Mouse (Mus musculus): ENCODE measurements around the gene Helq. TPM values are rescaled to one million over a fixed set of nuclear protein-coding genes. Genes with fewer than 3 reads are reported as not detected.

Helq gene
- polyA plus RNA-seq, 1 experiment from 2014 or later = 6.3 TPM

GRCm38 (mm10) chr5:100844485-100844884 lies 46.1 kb upstream of the Helq start:
- Histone ChIP-seq H3K27ac (replicated peaks) (no peak overlapping the region), H3K9me3 (ENCODE audit: control insufficient read depth, low read length) (no peaks in the 10 kb centered on the region), H3K4me3 (ENCODE audit: low read depth, low read length) (no peak overlapping the region), H3K4me2 (replicated peaks; ENCODE audit: low read depth) (peak overlapping the region; percentile 96; the same call in 1 of the 2 replicates), H3K4me1 (replicated peaks; ENCODE audit: control insufficient read depth, insufficient read depth) (no peaks in the 10 kb centered on the region; the same call in 1 of the 2 replicates), H3K27me3 (ENCODE audit: control insufficient read depth, insufficient read depth, low read length) (no peaks in the 10 kb centered on the region), H3K9ac (ENCODE audit: low read length) (no peak overlapping the region), H3K36me3 (ENCODE audit: control insufficient read depth, insufficient read depth, low read length) (no peaks in the 10 kb centered on the region)
- no peak for ATAC-seq (ENCODE audit: low FRiP score, low TSS enrichment)
- DNase-seq (ENCODE audit: low spot score) = no peak
- TF ChIP-seq CTCF (IDR thresholded peaks at IDR 0.05; ENCODE audit: low read depth) = no peak
- no peak for TF ChIP-seq EP300 (optimal IDR thresholded peaks at IDR 0.05)
- 42% methylated on average over 3 of the region's 3 CpGs for WGBS

GRCm38 (mm10) chr5:100837907-100838306 lies 39.5 kb upstream of the Helq start:
- H3K36me3 ChIP-seq (ENCODE audit: control insufficient read depth, insufficient read depth, low read length) = no peaks in the 10 kb centered on the region
- DNase-seq (ENCODE audit: low spot score) (no peak), ATAC-seq (ENCODE audit: low FRiP score, low TSS enrichment) (no peak; the same call in 1 of the 2 replicates)
- TF ChIP-seq EP300 (optimal IDR thresholded peaks at IDR 0.05) (no peak), CTCF (IDR thresholded peaks at IDR 0.05; ENCODE audit: low read depth) (no peak)
- no peaks in the 10 kb centered on the region for H3K4me1 ChIP-seq (replicated peaks; ENCODE audit: control insufficient read depth, insufficient read depth)
- H3K4me3 ChIP-seq (ENCODE audit: low read depth, low read length) = no peak overlapping the region
- 61% methylated on average over 7 of the region's 7 CpGs for WGBS
- no peaks in the 10 kb centered on the region for H3K27me3 ChIP-seq (ENCODE audit: control insufficient read depth, insufficient read depth, low read length)
- no peak overlapping the region for H3K4me2 ChIP-seq (replicated peaks; ENCODE audit: low read depth)
- H3K9me3 ChIP-seq (ENCODE audit: control insufficient read depth, low read length) = no peaks in the 10 kb centered on the region
- H3K9ac ChIP-seq (ENCODE audit: low read length) = no peak overlapping the region
- H3K27ac ChIP-seq (replicated peaks) = no peak overlapping the region

GRCm38 (mm10) chr5:100835862-100836538 lies 37.6 kb upstream of the Helq start:
- no peaks in the 10 kb centered on the region for H3K9me3 ChIP-seq (ENCODE audit: control insufficient read depth, low read length)
- no peak for ATAC-seq (ENCODE audit: low FRiP score, low TSS enrichment)
- peak overlapping the region; percentile 24; the same call in 1 of the 2 replicates for H3K27ac ChIP-seq (replicated peaks)
- no peak overlapping the region for H3K4me2 ChIP-seq (replicated peaks; ENCODE audit: low read depth)
- no peaks in the 10 kb centered on the region for H3K4me1 ChIP-seq (replicated peaks; ENCODE audit: control insufficient read depth, insufficient read depth)
- no peak for DNase-seq (ENCODE audit: low spot score)
- TF ChIP-seq EP300 (optimal IDR thresholded peaks at IDR 0.05) = no peak
- no peaks in the 10 kb centered on the region for H3K36me3 ChIP-seq (ENCODE audit: control insufficient read depth, insufficient read depth, low read length)
- WGBS = 25% methylated on average over 9 of the region's 9 CpGs
- no peak overlapping the region for H3K4me3 ChIP-seq (ENCODE audit: low read depth, low read length)
- no peak overlapping the region for H3K9ac ChIP-seq (ENCODE audit: low read length)
- no peaks in the 10 kb centered on the region for H3K27me3 ChIP-seq (ENCODE audit: control insufficient read depth, insufficient read depth, low read length)

GRCm38 (mm10) chr5:100833841-100834240 lies 35.4 kb upstream of the Helq start:
- ATAC-seq (ENCODE audit: low FRiP score, low TSS enrichment) (peak; percentile 63), DNase-seq (ENCODE audit: low spot score) (no peak)
- H3K4me3 ChIP-seq (ENCODE audit: low read depth, low read length) = no peak overlapping the region
- no peak for TF ChIP-seq CTCF (IDR thresholded peaks at IDR 0.05; ENCODE audit: low read depth)
- no peak for TF ChIP-seq EP300 (optimal IDR thresholded peaks at IDR 0.05)
- H3K36me3 ChIP-seq (ENCODE audit: control insufficient read depth, insufficient read depth, low read length) = no peaks in the 10 kb centered on the region
- H3K27me3 ChIP-seq (ENCODE audit: control insufficient read depth, insufficient read depth, low read length) = no peaks in the 10 kb centered on the region
- H3K4me2 ChIP-seq (replicated peaks; ENCODE audit: low read depth) = no peak overlapping the region
- H3K27ac ChIP-seq (replicated peaks) = no peak overlapping the region
- 72% methylated on average over 2 of the region's 2 CpGs for WGBS
- no peak overlapping the region for H3K9ac ChIP-seq (ENCODE audit: low read length)
- no peaks in the 10 kb centered on the region for H3K9me3 ChIP-seq (ENCODE audit: control insufficient read depth, low read length)
- H3K4me1 ChIP-seq (replicated peaks; ENCODE audit: control insufficient read depth, insufficient read depth) = no peaks in the 10 kb centered on the region

- Histone ChIP-seq H3K4me2 (replicated peaks; ENCODE audit: low read depth) (no peak overlapping the region), H3K27ac (replicated peaks) (no peak overlapping the region), H3K4me1 (replicated peaks; ENCODE audit: control insufficient read depth, insufficient read depth) (no peaks in the 10 kb centered on the region), H3K9me3 (ENCODE audit: control insufficient read depth, low read length) (no peaks in the 10 kb centered on the region), H3K27me3 (ENCODE audit: control insufficient read depth, insufficient read depth, low read length) (no peaks in the 10 kb centered on the region), H3K36me3 (ENCODE audit: control insufficient read depth, insufficient read depth, low read length) (no peaks in the 10 kb centered on the region), H3K9ac (ENCODE audit: low read length) (no peak overlapping the region), H3K4me3 (ENCODE audit: low read depth, low read length) (no peak overlapping the region)
- TF ChIP-seq CTCF (IDR thresholded peaks at IDR 0.05; ENCODE audit: low read depth) = no peak
- TF ChIP-seq EP300 (optimal IDR thresholded peaks at IDR 0.05) = no peak
- DNase-seq (ENCODE audit: low spot score) (no peak), ATAC-seq (ENCODE audit: low FRiP score, low TSS enrichment) (peak; percentile 85)
- 62% methylated on average over 3 of the region's 3 CpGs for WGBS
Observed at GRCm38 (mm10) chr5:100832680-100833079, 34.3 kb upstream of the Helq start.

GRCm38 (mm10) chr5:100828701-100829100 lies 30.3 kb upstream of the Helq start:
- TF ChIP-seq EP300 (optimal IDR thresholded peaks at IDR 0.05) (no peak), CTCF (IDR thresholded peaks at IDR 0.05; ENCODE audit: low read depth) (no peak)
- no peak for ATAC-seq (ENCODE audit: low FRiP score, low TSS enrichment)
- DNase-seq (ENCODE audit: low spot score) = no peak
- no peak overlapping the region for H3K27ac ChIP-seq (replicated peaks)
- H3K36me3 ChIP-seq (ENCODE audit: control insufficient read depth, insufficient read depth, low read length) = no peaks in the 10 kb centered on the region
- no peak overlapping the region for H3K9ac ChIP-seq (ENCODE audit: low read length)
- H3K4me3 ChIP-seq (ENCODE audit: low read depth, low read length) = no peak overlapping the region
- H3K4me1 ChIP-seq (replicated peaks; ENCODE audit: control insufficient read depth, insufficient read depth) = no peaks in the 10 kb centered on the region
- WGBS = 79% methylated on average over 3 of the region's 3 CpGs
- no peaks in the 10 kb centered on the region for H3K9me3 ChIP-seq (ENCODE audit: control insufficient read depth, low read length)
- no peaks in the 10 kb centered on the region for H3K27me3 ChIP-seq (ENCODE audit: control insufficient read depth, insufficient read depth, low read length)
- H3K4me2 ChIP-seq (replicated peaks; ENCODE audit: low read depth) = no peak overlapping the region

Data from stomach, postnatal 0 days (tissue).